ENCODE assay signal across 16 mouse cellular contexts in the genomic region with DNA sequence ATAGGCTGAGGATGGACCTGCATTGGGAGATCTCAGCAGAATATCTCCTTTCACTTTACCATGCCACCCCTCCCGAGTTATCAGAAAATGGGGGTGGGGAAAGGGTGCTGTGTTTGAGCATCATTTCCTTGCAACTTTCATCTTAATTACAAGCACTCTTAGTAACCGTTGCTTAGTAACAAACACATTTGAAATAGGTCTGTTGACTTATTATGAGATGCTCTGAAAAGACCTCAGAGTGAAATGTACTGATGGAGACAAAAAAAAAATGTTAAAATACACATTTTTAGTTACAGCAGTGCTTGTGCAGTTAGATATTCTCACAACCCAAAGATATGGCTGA. TPM values are rescaled to one million over a fixed set of nuclear protein-coding genes. Genes with fewer than 3 reads are reported as not detected.
DNase-seq lines count a peak whose midpoint lies in the region; ATAC-seq and TF ChIP-seq lines count a peak whose summit lies in the region.
"Had no signal": no experiment of that assay in that cellular context is flagged by ENCODE, and none has a peak within 500 bp of the region (broad histone marks: within the 10 kb centered on the region; RNA-seq: fewer than 3 reads in every experiment).

No protein-coding gene starts in this region.

- H3K9me3 ChIP-seq in forebrain, embryonic 13.5 days (replicated peaks), result no peaks in the 10 kb centered on the region
- no peaks in the 10 kb centered on the region for H3K9me3 ChIP-seq in limb, embryonic 10.5 days (replicated peaks)
- H3K9me3 ChIP-seq: embryonic facial prominence, embryonic 12.5 days; heart, embryonic 10.5 days; liver, embryonic 13.5 days had no signal

- H3K4me1 ChIP-seq in forebrain, embryonic 13.5 days, result peaks cover 18% of the 10 kb centered on the region; the same call in 1 of the 2 replicates
- peaks cover 18% of the 10 kb centered on the region for H3K4me1 ChIP-seq in limb, embryonic 10.5 days
- H3K4me1 ChIP-seq: liver, embryonic 13.5 days had no signal

- peak; percentile 65; the same call in 1 of the 2 replicates for ATAC-seq in forebrain, embryonic 13.5 days
- no peak for ATAC-seq in cerebellum, adult (ENCODE audit: insufficient number of reproducible peaks, low FRiP score, low TSS enrichment)

- H3K4me2 ChIP-seq in forebrain, embryonic 13.5 days, result no peak overlapping the region
- H3K4me2 ChIP-seq: embryonic facial prominence, embryonic 12.5 days; liver, embryonic 13.5 days had no signal

- 49% methylated on average over 2 of the region's 2 CpGs for WGBS in forebrain, embryonic 13.5 days
- WGBS in limb, embryonic 10.5 days, result 78% methylated on average over 2 of the region's 2 CpGs

- H3K4me3 ChIP-seq in layer of hippocampus, adult 2 months, result no peak overlapping the region
- no peak overlapping the region for H3K4me3 ChIP-seq in forebrain, embryonic 13.5 days
- H3K4me3 ChIP-seq in limb, embryonic 10.5 days, result no peak overlapping the region
- H3K4me3 ChIP-seq: embryonic facial prominence, embryonic 12.5 days; heart, embryonic 10.5 days; liver, embryonic 13.5 days had no signal

- H3K27ac ChIP-seq in layer of hippocampus, adult 2 months, result peak overlapping the region; percentile 88
- H3K27ac ChIP-seq in forebrain, embryonic 13.5 days, result 0 out of 2 replicates have a peak overlapping the region, but pooled peaks have one; percentile 44
- 0 out of 2 replicates have a peak overlapping the region, but pooled peaks have one; percentile 34 for H3K27ac ChIP-seq in limb, embryonic 10.5 days
- H3K27ac ChIP-seq: embryonic facial prominence, embryonic 12.5 days; heart, embryonic 10.5 days; liver, embryonic 13.5 days had no signal

- H3K36me3 ChIP-seq in forebrain, embryonic 13.5 days (ENCODE audit: poor library complexity, severe bottlenecking), result no peaks in the 10 kb centered on the region
- H3K36me3 ChIP-seq in limb, embryonic 10.5 days, result no peaks in the 10 kb centered on the region
- H3K36me3 ChIP-seq: embryonic facial prominence, embryonic 12.5 days; heart, embryonic 10.5 days; liver, embryonic 13.5 days had no signal

- H3K27me3 ChIP-seq in forebrain, embryonic 13.5 days, result no peaks in the 10 kb centered on the region
- no peaks in the 10 kb centered on the region for H3K27me3 ChIP-seq in limb, embryonic 10.5 days (ENCODE audit: low read depth, poor library complexity, severe bottlenecking)
- H3K27me3 ChIP-seq: embryonic facial prominence, embryonic 12.5 days; liver, embryonic 13.5 days had no signal

- H3K9ac ChIP-seq in forebrain, embryonic 13.5 days, result no peak overlapping the region
- H3K9ac ChIP-seq: embryonic facial prominence, embryonic 12.5 days; liver, embryonic 13.5 days had no signal

- no peak for DNase-seq in layer of hippocampus, adult 2 months (ENCODE audit: low spot score in 2 of 2)
- DNase-seq in layer of hippocampus, postnatal 10 days (ENCODE audit: low spot score in 2 of 2), result no peak
- peak; percentile 4 to 14 for DNase-seq in CD8-positive naive resting alpha-beta T cell, adult 2 months (ENCODE audit: low read depth in 2 of 2, low spot score in 2 of 2)
- DNase-seq in limb, embryonic 10.5 days (ENCODE audit: low spot score), result no peak
- DNase-seq in yolk sac, embryonic 10.5 days (ENCODE audit: low spot score), result no peak
- DNase-seq: gastrocnemius, postnatal 14 days; kidney, adult 18-20 months; kidney, postnatal 36 days; layer of hippocampus, postnatal 36 days; left cerebral cortex, postnatal 4 days; liver, embryonic 13.5 days; right cerebral cortex, postnatal 14 days had no signal

- no peak for TF ChIP-seq CTCF in layer of hippocampus, adult 2 months (conservative IDR thresholded peaks at IDR 0.05)

RNA-seq across cellular contexts. Expression of gene Nebl, which starts 28.1 kb away (rescaled TPM):
- total RNA-seq in layer of hippocampus, adult 2 months (2021), result 100 to 1,000 TPM; 148 to 159 TPM
- total RNA-seq in layer of hippocampus, postnatal 10 days (2021), result 100 to 1,000 TPM in 1 of 2 experiments, 10 to 100 TPM in 1; 99.3 to 101 TPM
- polyA plus RNA-seq in forebrain, embryonic 13.5 days (2015; fragmentation: Nextera tagmentation; extraction: Ambion mirVana), result 4.5 and 5.7 TPM in 2 replicates
- 2.3 and 4.7 TPM in 2 replicates for polyA plus RNA-seq in limb, embryonic 10.5 days (2016; fragmentation: Nextera tagmentation; extraction: Ambion mirVana)

Comparison
In these comparisons a context has a peak if more than half of its experiments do, and no peak if none do; other contexts are left out.
1. DNase-seq: peak in CD8-positive naive resting alpha-beta T cell, adult 2 months (2 of 2); none in layer of hippocampus, adult 2 months (0 of 2), layer of hippocampus, postnatal 10 days (0 of 2), limb, embryonic 10.5 days (single experiment) and yolk sac, embryonic 10.5 days (single experiment).
2. H3K27ac ChIP-seq: peak in every context shown above with its lines; median percentile 88 in layer of hippocampus, adult 2 months; 44 in forebrain, embryonic 13.5 days; 34 in limb, embryonic 10.5 days.